Mouse (Mus musculus) testis, adult 2 months (tissue): ENCODE measurements around the gene Smpdl3b.

Experiments
- CTCF ChIP-seq: fragments of 200-500 bp; IDR thresholded peaks from 2 replicates; pipeline ENCODE4 v1.5.1; 2012; ENCODE audit warnings: low read depth, mild to moderate bottlenecking, inconsistent platforms, low read length, moderate library complexity; ENCODE audit not compliant: control insufficient read depth, insufficient read depth, insufficient replicate concordance
- POLR2A ChIP-seq: fragments of 200-500 bp; IDR thresholded peaks from 2 replicates; pipeline ENCODE4 v1.6.1; 2012; ENCODE audit warnings: low read depth, mild to moderate bottlenecking, inconsistent platforms, low read length, moderate library complexity; ENCODE audit not compliant: control insufficient read depth

- TF ChIP-seq POLR2A = no peak
- TF ChIP-seq CTCF = no peak
These were observed 28.8 kb downstream of the Smpdl3b start for GRCm38 (mm10) chr4:132728233-132728632.
